Mouse (Mus musculus) gastrocnemius, postnatal 4 days (tissue): ENCODE measurements around the gene Steap3. TPM values are rescaled to one million over a fixed set of nuclear protein-coding genes. Genes with fewer than 3 reads are reported as not detected.
A peak's percentile ranks its signal among the peaks of the same experiment; 100 is the strongest.

Source experiments
- DNase-seq, 2 experiments: peaks; one replicate each; pipeline ENCODE4 v3.0.0; 2021 to 2022; ENCODE audit warnings: low spot score in 2 of 2, mixed read lengths in 2 of 2
- total RNA-seq, 2 experiments: library from RNA; stranded (reverse); gene quantifications; 2 replicates each; pipeline ENCODE4 v1.2.3; 2021

The Steap3 gene
- total RNA-seq, 2 experiments from 2014 or later, result 44.1 to 46.3 TPM

GRCm38 (mm10) chr1:120161502-120161901 is 111.0 kb downstream of the Steap3 start:
- DNase-seq, result no peak

GRCm38 (mm10) chr1:120158474-120159127 is 113.9 kb downstream of the Steap3 start:
- DNase-seq, result no peak

GRCm38 (mm10) chr1:120155325-120155724 is 117.2 kb downstream of the Steap3 start:
- no peak for DNase-seq

GRCm38 (mm10) chr1:120154232-120154631 is 118.3 kb downstream of the Steap3 start:
- peak in 1 of 2 experiments; percentile 18 for DNase-seq

GRCm38 (mm10) chr1:120146994-120147393 is 125.5 kb downstream of the Steap3 start:
- DNase-seq, result no peak

GRCm38 (mm10) chr1:120145527-120146216 is 126.8 kb downstream of the Steap3 start:
- no peak for DNase-seq

- peak in 1 of 2 experiments; percentile 27 for DNase-seq
These were observed 130.0 kb downstream of the Steap3 start for GRCm38 (mm10) chr1:120142551-120142950.

Other genes starting within 250 kb of the Steap3 start
- 10 to 100 TPM; 11.7 to 16.9 TPM for gene Tmem37, start 198.6 kb downstream of the Steap3 start, total RNA-seq
- 100 to 1,000 TPM; 389 to 439 TPM for gene Dbi, start 151.6 kb downstream of the Steap3 start, total RNA-seq
- gene 3110009E18Rik, start 151.5 kb downstream of the Steap3 start, total RNA-seq, result 1 to 10 TPM; 5.5 to 9.0 TPM
- not detected for gene C1ql2, start 67.9 kb upstream of the Steap3 start, total RNA-seq
- gene Marco, start 232.3 kb upstream of the Steap3 start, total RNA-seq, result 1 to 10 TPM in 1 of 2 experiments, under 1 TPM in 1; 0.29 to 2.8 TPM